Mouse (Mus musculus) MEL (cell line): ENCODE results near the gene Ccdc180. TPM values are rescaled to one million over a fixed set of nuclear protein-coding genes. Genes with fewer than 3 reads are reported as not detected.

Experiments used
- DNase-seq: peaks from one replicate; pipeline ENCODE4 v3.0.0; 2011; ENCODE audit warnings: low read depth, low spot score
- H3K27ac ChIP-seq: 2 replicates; pipeline ENCODE4 v1.5.1; 2012; ENCODE audit warnings: low read depth, mild to moderate bottlenecking, control low read depth, low read length, moderate library complexity; ENCODE audit not compliant: control insufficient read depth
- H3K27me3 ChIP-seq, 2 experiments: fragments of 150-350 bp in 1 of 2; sonication (generic) in 1 of 2; 2 replicates each; pipeline ENCODE4 v1.6.1; 2012; ENCODE audit warnings: low read length in 2 of 2, mild to moderate bottlenecking in 2 of 2, improper control_type of control experiment in 1 of 2, moderate library complexity in 1 of 2; ENCODE audit not compliant: insufficient read depth in 2 of 2, control insufficient read depth in 1 of 2
- H3K36me3 ChIP-seq, 2 experiments: 2 replicates each; pipeline ENCODE4 v1.6.1; 2012 to 2014; ENCODE audit warnings: low read length in 2 of 2, improper control_type of control experiment in 1 of 2, inconsistent platforms in 1 of 2, mild to moderate bottlenecking in 1 of 2; ENCODE audit not compliant: insufficient read depth in 2 of 2, control insufficient read depth in 1 of 2
- H3K4me1 ChIP-seq, 2 experiments: fragments of 150-350 bp in 1 of 2; sonication (generic) in 1 of 2; 2 replicates each; pipeline ENCODE4 v1.6.1; 2012; ENCODE audit warnings: low read length in 2 of 2, improper control_type of control experiment in 1 of 2, mild to moderate bottlenecking in 1 of 2; ENCODE audit not compliant: insufficient read depth in 2 of 2, control insufficient read depth in 1 of 2
- H3K4me3 ChIP-seq, 2 experiments: fragments of 150-350 bp in 1 of 2; sonication (generic) in 1 of 2; 2 replicates each; pipeline ENCODE4 v1.5.1; 2012; ENCODE audit warnings: low read depth in 2 of 2, low read length in 2 of 2, mild to moderate bottlenecking in 2 of 2, moderate library complexity in 2 of 2, control low read depth in 1 of 2, improper control_type of control experiment in 1 of 2; ENCODE audit not compliant: control insufficient read depth in 1 of 2, insufficient read depth in 1 of 2
- H3K79me2 ChIP-seq: 2 replicates; pipeline ENCODE4 v1.6.1; 2012; ENCODE audit warnings: mild to moderate bottlenecking, low read length, moderate library complexity; ENCODE audit not compliant: control insufficient read depth, poor library complexity, insufficient read depth
- H3K9ac ChIP-seq: 2 replicates; pipeline ENCODE4 v1.6.1; 2012; ENCODE audit warnings: low read depth, mild to moderate bottlenecking, control low read depth, low read length, moderate library complexity; ENCODE audit not compliant: control insufficient read depth, poor library complexity, severe bottlenecking
- H3K9me3 ChIP-seq: fragments of 150-350 bp; sonication (generic); replicated peaks from 2 replicates; pipeline ENCODE4 v1.6.1; 2012; ENCODE audit warnings: mild to moderate bottlenecking, low read length, improper control_type of control experiment, moderate library complexity; ENCODE audit not compliant: insufficient read depth
- BHLHE40 ChIP-seq: IDR thresholded peaks from 2 replicates; pipeline ENCODE4 v1.6.1; 2012; ENCODE audit warnings: low read depth, mild to moderate bottlenecking, inconsistent platforms, low read length, improper control_type of control experiment, borderline replicate concordance
- CHD1 ChIP-seq: IDR thresholded peaks from 2 replicates; pipeline ENCODE4 v1.6.1; 2012; ENCODE audit warnings: low read depth, mild to moderate bottlenecking, inconsistent platforms, low read length, improper control_type of control experiment
- CHD2 ChIP-seq: IDR thresholded peaks from 2 replicates; pipeline ENCODE4 v1.6.1; 2011; ENCODE audit warnings: low read length, improper control_type of control experiment
- CTCF ChIP-seq, 3 experiments: IDR thresholded peaks in 2 of 3; conservative IDR thresholded peaks in 1 of 3; 2 replicates each; pipeline ENCODE4 v1.5.1; 2011 to 2012; ENCODE audit warnings: low read length in 3 of 3, low read depth in 2 of 3, mild to moderate bottlenecking in 2 of 3, improper control_type of control experiment in 1 of 3, inconsistent platforms in 1 of 3, mixed read lengths in 1 of 3, moderate library complexity in 1 of 3; ENCODE audit not compliant: control insufficient read depth in 1 of 3, insufficient read depth in 1 of 3, poor library complexity in 1 of 3, severe bottlenecking in 1 of 3
- E2F4 ChIP-seq: IDR thresholded peaks from 2 replicates; pipeline ENCODE4 v1.6.1; 2011; ENCODE audit warnings: low read depth, low read length, improper control_type of control experiment, borderline replicate concordance
- ELF1 ChIP-seq: IDR thresholded peaks from 2 replicates; pipeline ENCODE4 v1.6.1; 2014; ENCODE audit warnings: low read depth, mild to moderate bottlenecking, inconsistent platforms, low read length, improper control_type of control experiment, moderate library complexity
- EP300 ChIP-seq, 2 experiments: IDR thresholded peaks; 2 replicates each; pipeline ENCODE4 v1.6.1; 2011; ENCODE audit warnings: improper control_type of control experiment in 2 of 2, low read length in 2 of 2, low read depth in 1 of 2, mild to moderate bottlenecking in 1 of 2
- ETS1 ChIP-seq: IDR thresholded peaks from 2 replicates; pipeline ENCODE4 v1.6.1; 2012; ENCODE audit warnings: low read depth, mild to moderate bottlenecking, inconsistent platforms, low read length, improper control_type of control experiment, moderate library complexity
- GABPA ChIP-seq: IDR thresholded peaks from 2 replicates; pipeline ENCODE4 v1.6.1; 2012; ENCODE audit warnings: low read depth, mild to moderate bottlenecking, inconsistent platforms, low read length, improper control_type of control experiment, moderate library complexity
- GATA1 ChIP-seq: IDR thresholded peaks from 2 replicates; pipeline ENCODE4 v1.6.1; 2011; ENCODE audit warnings: low read depth, low read length, improper control_type of control experiment
- HCFC1 ChIP-seq: IDR thresholded peaks from 2 replicates; pipeline ENCODE4 v1.6.1; 2012; ENCODE audit warnings: low read depth, mild to moderate bottlenecking, inconsistent platforms, low read length, improper control_type of control experiment, moderate library complexity
- KAT2A ChIP-seq: conservative IDR thresholded peaks from 2 replicates; pipeline ENCODE4 v1.6.1; 2012; ENCODE audit warnings: low read depth, low read length, improper control_type of control experiment, inconsistent platforms
- MAFK ChIP-seq: IDR thresholded peaks from 2 replicates; pipeline ENCODE4 v1.6.1; 2011; ENCODE audit warnings: low read depth, mild to moderate bottlenecking, low read length, improper control_type of control experiment, borderline replicate concordance
- MAX ChIP-seq: IDR thresholded peaks from 2 replicates; pipeline ENCODE4 v1.6.1; 2011; ENCODE audit warnings: low read length, improper control_type of control experiment
- MAZ ChIP-seq: IDR thresholded peaks from 2 replicates; pipeline ENCODE4 v1.6.1; 2012; ENCODE audit warnings: low read depth, mild to moderate bottlenecking, inconsistent platforms, low read length, improper control_type of control experiment
- MEF2A ChIP-seq: IDR thresholded peaks from 2 replicates; pipeline ENCODE4 v1.6.1; 2014; ENCODE audit warnings: low read depth, mild to moderate bottlenecking, inconsistent platforms, low read length, improper control_type of control experiment; ENCODE audit not compliant: poor library complexity, insufficient replicate concordance, severe bottlenecking; ENCODE audit errors: extremely low read depth
- MXI1 ChIP-seq: IDR thresholded peaks from 2 replicates; pipeline ENCODE4 v1.6.1; 2011; ENCODE audit warnings: mild to moderate bottlenecking, low read depth, low read length, improper control_type of control experiment
- MYC ChIP-seq: IDR thresholded peaks from 2 replicates; pipeline ENCODE4 v1.6.1; 2011; ENCODE audit warnings: low read depth, mild to moderate bottlenecking, low read length, improper control_type of control experiment, moderate library complexity
- NELFE ChIP-seq: IDR thresholded peaks from 2 replicates; pipeline ENCODE4 v1.6.1; 2011; ENCODE audit warnings: low read depth, low read length, improper control_type of control experiment
- NRF1 ChIP-seq: IDR thresholded peaks from 2 replicates; pipeline ENCODE4 v1.6.1; 2014; ENCODE audit warnings: low read depth, mild to moderate bottlenecking, inconsistent platforms, low read length, improper control_type of control experiment, moderate library complexity; ENCODE audit not compliant: poor library complexity, insufficient read depth, severe bottlenecking
- POLR2A ChIP-seq, 2 experiments: IDR thresholded peaks; 2 replicates each; pipeline ENCODE4 v1.6.1; 2011 to 2012; ENCODE audit warnings: low read length in 2 of 2, mild to moderate bottlenecking in 2 of 2, control low read depth in 1 of 2, improper control_type of control experiment in 1 of 2, low read depth in 1 of 2, moderate library complexity in 1 of 2; ENCODE audit not compliant: control insufficient read depth in 1 of 2, insufficient read depth in 1 of 2, poor library complexity in 1 of 2
- POLR2AphosphoS2 ChIP-seq: IDR thresholded peaks from 2 replicates; pipeline ENCODE4 v1.6.1; 2011; ENCODE audit warnings: low read length, improper control_type of control experiment
- POLR2AphosphoS5 ChIP-seq: IDR thresholded peaks from 2 replicates; pipeline ENCODE4 v1.6.1; 2012; ENCODE audit warnings: low read depth, borderline replicate concordance, mild to moderate bottlenecking, inconsistent platforms, low read length, moderate library complexity, mixed read lengths
- RAD21 ChIP-seq: IDR thresholded peaks from 2 replicates; pipeline ENCODE4 v1.6.1; 2011; ENCODE audit warnings: mild to moderate bottlenecking, low read depth, low read length, improper control_type of control experiment
- RCOR1 ChIP-seq: IDR thresholded peaks from 2 replicates; pipeline ENCODE4 v1.6.1; 2012; ENCODE audit warnings: low read depth, mild to moderate bottlenecking, inconsistent platforms, low read length, improper control_type of control experiment
- SMC3 ChIP-seq: IDR thresholded peaks from 2 replicates; pipeline ENCODE4 v1.6.1; 2011; ENCODE audit warnings: low read depth, low read length, improper control_type of control experiment
- TAL1 ChIP-seq: IDR thresholded peaks from 2 replicates; pipeline ENCODE4 v1.6.1; 2012; ENCODE audit warnings: mild to moderate bottlenecking, inconsistent platforms, low read length, moderate library complexity, mixed read lengths
- TBP ChIP-seq: IDR thresholded peaks from 2 replicates; pipeline ENCODE4 v1.8.0; 2011; ENCODE audit warnings: low read depth, low read length, improper control_type of control experiment
- TCF12 ChIP-seq: IDR thresholded peaks from 2 replicates; pipeline ENCODE4 v1.6.1; 2014; ENCODE audit warnings: low read depth, mild to moderate bottlenecking, inconsistent platforms, low read length, improper control_type of control experiment, moderate library complexity
- UBTF ChIP-seq: IDR thresholded peaks from 2 replicates; pipeline ENCODE4 v1.6.1; 2012; ENCODE audit warnings: low read depth, mild to moderate bottlenecking, inconsistent platforms, low read length, improper control_type of control experiment, moderate library complexity, borderline replicate concordance; ENCODE audit not compliant: insufficient read depth
- USF2 ChIP-seq, 2 experiments: IDR thresholded peaks; 2 replicates each; pipeline ENCODE4 v1.6.1; 2011 to 2012; ENCODE audit warnings: improper control_type of control experiment in 2 of 2, low read length in 2 of 2, borderline replicate concordance in 1 of 2, inconsistent platforms in 1 of 2, low read depth in 1 of 2, mild to moderate bottlenecking in 1 of 2; ENCODE audit not compliant: insufficient read depth in 1 of 2
- ZC3H11A ChIP-seq: IDR thresholded peaks from 2 replicates; pipeline ENCODE4 v1.6.1; 2012; ENCODE audit warnings: low read depth, mild to moderate bottlenecking, inconsistent platforms, low read length, improper control_type of control experiment
- ZKSCAN1 ChIP-seq: IDR thresholded peaks from 2 replicates; pipeline ENCODE4 v1.6.1; 2012; ENCODE audit warnings: low read depth, mild to moderate bottlenecking, inconsistent platforms, low read length, improper control_type of control experiment, moderate library complexity
- ZMIZ1 ChIP-seq: IDR thresholded peaks from 2 replicates; pipeline ENCODE4 v1.6.1; 2012; ENCODE audit warnings: low read depth, mild to moderate bottlenecking, inconsistent platforms, low read length, improper control_type of control experiment, moderate library complexity
- ZNF384 ChIP-seq: IDR thresholded peaks from 2 replicates; pipeline ENCODE4 v1.6.1; 2012; ENCODE audit warnings: low read depth, mild to moderate bottlenecking, inconsistent platforms, low read length, improper control_type of control experiment
- polyA plus RNA-seq, 2 experiments: library from polyadenylated mRNA; stranded (reverse) in 1 of 2; unstranded in 1 of 2; fragments of >175 nt in 1 of 2; fragments of >200 nt in 1 of 2; gene quantifications; 2 replicates each; pipeline versions ENCODE4 v1.2.1 to v1.2.4; 2012; ENCODE audit warnings: low replicate concordance in 2 of 2, low read depth in 1 of 2; ENCODE audit not compliant: insufficient read length in 2 of 2, insufficient read depth in 1 of 2, missing spikeins in 1 of 2
- total RNA-seq: library from RNA; depleted of rRNA; stranded (reverse); fragments of 300-350 nt; gene quantifications from 2 replicates; pipeline ENCODE4 v1.2.3, GENCODE M21; 2012

Ccdc180 gene
- total and polyA plus RNA-seq, 3 experiments = 0.08 to 0.31 TPM; not detected in 1

GRCm38 (mm10) chr4:45971806-45972447, 81.8 kb downstream of the Ccdc180 start:
- peaks cover 4 to 9% of the 10 kb centered on the region in 2 experiments; a peak in 3 of 4 replicates for H3K4me1 ChIP-seq

GRCm38 (mm10) chr4:45972448-45972854, 82.3 kb downstream of the Ccdc180 start:
- no peaks in the 10 kb centered on the region for H3K27me3 ChIP-seq
- H3K4me1 ChIP-seq = peaks cover 4 to 9% of the 10 kb centered on the region in 2 experiments; a peak in 3 of 4 replicates
- no peak overlapping the region for H3K27ac ChIP-seq
- peak; percentile 60 for DNase-seq
- H3K79me2 ChIP-seq = no peaks in the 10 kb centered on the region
- no peaks in the 10 kb centered on the region for H3K9me3 ChIP-seq
- H3K36me3 ChIP-seq = peaks cover 0 to 12% of the 10 kb centered on the region in 2 experiments; a peak in 2 of 4 replicates
- peak overlapping the region; percentile 67 to 70 for H3K4me3 ChIP-seq
- H3K9ac ChIP-seq = peak overlapping the region; percentile 79
- no peak for TF ChIP-seq MXI1
- TF ChIP-seq ETS1 = no peak
- no peak for TF ChIP-seq MAX
- TF ChIP-seq KAT2A = no peak
- no peak for TF ChIP-seq ZMIZ1
- TF ChIP-seq POLR2AphosphoS2 = no peak
- TF ChIP-seq POLR2A (IDR thresholded peaks at IDR 0.05; ENCODE audit: control insufficient read depth in 1 of 2, insufficient read depth in 1 of 2, low read depth in 1 of 2, low read length in 2 of 2, poor library complexity in 1 of 2) = peak in 1 of 2 experiments; percentile 30; a peak in 1 of 4 replicates

More at GRCm38 (mm10) chr4:45971806-45972447, 81.8 kb downstream of the Ccdc180 start:
- DNase-seq = peak; percentile 93
- Histone ChIP-seq H3K4me3 (peak overlapping the region; percentile 70 to 94), H3K27me3 (no peaks in the 10 kb centered on the region), H3K27ac (peak overlapping the region; percentile 52), H3K9me3 (no peaks in the 10 kb centered on the region), H3K9ac (peak overlapping the region; percentile 79), H3K79me2 (no peaks in the 10 kb centered on the region), H3K36me3 (peaks cover 0 to 12% of the 10 kb centered on the region in 2 experiments; a peak in 2 of 4 replicates)
- TF ChIP-seq CHD2 (no peak), POLR2AphosphoS2 (no peak), USF2 (IDR thresholded peaks at IDR 0.05; ENCODE audit: borderline replicate concordance in 1 of 2, insufficient read depth in 1 of 2, low read depth in 1 of 2, low read length in 2 of 2) (no peak), HCFC1 (0 out of 2 replicates have a peak, but pooled peaks have one; percentile 48), POLR2A (IDR thresholded peaks at IDR 0.05; ENCODE audit: control insufficient read depth in 1 of 2, insufficient read depth in 1 of 2, low read depth in 1 of 2, low read length in 2 of 2, poor library complexity in 1 of 2) (peak in 1 of 2 experiments; percentile 40; a peak in 1 of 4 replicates), ZNF384 (no peak), TBP (no peak), MAX (peak; percentile 63; the same call in 1 of the 2 replicates), MAZ (0 out of 2 replicates have a peak, but pooled peaks have one; percentile 70), ZKSCAN1 (no peak), RCOR1 (no peak), TAL1 (no peak), ETS1 (0 out of 2 replicates have a peak, but pooled peaks have one; percentile 4), CHD1 (no peak), E2F4 (no peak), NELFE (peak; percentile 22; the same call in 1 of the 2 replicates), GABPA (no peak), ZC3H11A (peak; percentile 26; the same call in 1 of the 2 replicates), BHLHE40 (no peak), POLR2AphosphoS5 (no peak), EP300 (IDR thresholded peaks at IDR 0.05; ENCODE audit: low read depth in 1 of 2, low read length in 2 of 2) (no peak), TCF12 (0 out of 2 replicates have a peak, but pooled peaks have one; percentile 26), NRF1 (peak; percentile 100), ZMIZ1 (no peak), KAT2A (no peak), MEF2A (no peak), GATA1 (no peak), MXI1 (peak; percentile 71), RAD21 (peak; percentile 50), SMC3 (peak; percentile 60), UBTF (0 out of 2 replicates have a peak, but pooled peaks have one; percentile 58), MAFK (no peak), ELF1 (no peak), MYC (peak; percentile 53; the same call in 1 of the 2 replicates), CTCF (IDR thresholded peaks at IDR 0.05 in 2 of 3, conservative IDR thresholded peaks at IDR 0.05 in 1 of 3; ENCODE audit: control insufficient read depth in 1 of 3, insufficient read depth in 1 of 3, low read depth in 2 of 3, low read length in 3 of 3, poor library complexity in 1 of 3, severe bottlenecking in 1 of 3) (peak; percentile 50 to 80 (median 69); a peak in 5 of 6 replicates)
